Mouse (Mus musculus) heart, postnatal 14 days (tissue): Measurements from ENCODE around the gene Cend1. TPM values are rescaled to one million over a fixed set of nuclear protein-coding genes. Genes with fewer than 3 reads are reported as not detected.

Experiments used
- total RNA-seq, 2 experiments: library from RNA; stranded (reverse); gene quantifications; 2 replicates each; pipeline ENCODE4 v1.2.3; 2021

The Cend1 gene
- total RNA-seq, 2 experiments from 2014 or later = 1.5 to 1.7 TPM

Other genes with a start within 250 kb of the Cend1 start
- gene Hras, start 235.5 kb downstream of the Cend1 start, total RNA-seq = 100 to 1,000 TPM; 101 to 104 TPM
- 1 to 10 TPM; 2.6 to 3.6 TPM for gene Lrrc56, start 235.3 kb downstream of the Cend1 start, total RNA-seq
- gene Lmntd2, start 215.4 kb downstream of the Cend1 start, total RNA-seq = not detected
- gene Rassf7, start 213.6 kb downstream of the Cend1 start, total RNA-seq = 1 to 10 TPM; 1.2 to 1.5 TPM
- gene Phrf1, start 200.7 kb downstream of the Cend1 start, total RNA-seq = 10 to 100 TPM; 43.4 to 44.3 TPM
- 1 to 10 TPM; 1.6 to 1.7 TPM for gene Irf7, start 163.0 kb downstream of the Cend1 start, total RNA-seq
- not detected for gene Cdhr5, start 152.7 kb downstream of the Cend1 start, total RNA-seq
- not detected for gene Sct, start 150.4 kb downstream of the Cend1 start, total RNA-seq
- gene Drd4, start 137.5 kb downstream of the Cend1 start, total RNA-seq = not detected
- 10 to 100 TPM; 20.0 to 22.1 TPM for gene Deaf1, start 101.8 kb downstream of the Cend1 start, total RNA-seq
- 10 to 100 TPM; 13.6 to 16.1 TPM for gene Tmem80, start 101.8 kb downstream of the Cend1 start, total RNA-seq
- gene Eps8l2, start 90.6 kb downstream of the Cend1 start, total RNA-seq = 1 to 10 TPM; 2.7 to 3.0 TPM
- 100 to 1,000 TPM; 125 to 126 TPM for gene Taldo1, start 37.3 kb downstream of the Cend1 start, total RNA-seq
- gene Gatd1, start 15.4 kb downstream of the Cend1 start, total RNA-seq = 10 to 100 TPM; 12.5 to 13.3 TPM
- 10 to 100 TPM; 65.5 to 67.6 TPM for gene Slc25a22, start 8.4 kb upstream of the Cend1 start, total RNA-seq
- 1 to 10 TPM; 1.1 to 1.2 TPM for gene Pidd1, start 14.5 kb upstream of the Cend1 start, total RNA-seq
- 100 to 1,000 TPM; 876 to 946 TPM for gene Rplp2, start 17.9 kb upstream of the Cend1 start, total RNA-seq
- gene Pnpla2, start 25.7 kb upstream of the Cend1 start, total RNA-seq = 100 to 1,000 TPM; 351 to 430 TPM
- gene Cracr2b, start 31.6 kb upstream of the Cend1 start, total RNA-seq = 10 to 100 TPM; 25.2 to 27.9 TPM
- gene Cd151, start 37.9 kb upstream of the Cend1 start, total RNA-seq = 100 to 1,000 TPM; 258 to 268 TPM
- 10 to 100 TPM; 69.8 to 71.4 TPM for gene Polr2l, start 45.6 kb upstream of the Cend1 start, total RNA-seq
- 10 to 100 TPM; 24.0 to 31.2 TPM for gene Tspan4, start 45.7 kb upstream of the Cend1 start, total RNA-seq
- 10 to 100 TPM; 42.6 to 42.8 TPM for gene Chid1, start 110.4 kb upstream of the Cend1 start, total RNA-seq
- gene Ap2a2, start 132.7 kb upstream of the Cend1 start, total RNA-seq = 10 to 100 TPM; 51.4 to 52.2 TPM
- not detected for gene Muc6, start 225.8 kb upstream of the Cend1 start, total RNA-seq